Mouse (Mus musculus) small intestine, adult 2 months (tissue): ENCODE measurements around the gene Mrpl34. TPM values are rescaled to one million over a fixed set of nuclear protein-coding genes. Genes with fewer than 3 reads are reported as not detected.

Source experiments
- H3K27ac ChIP-seq: fragments of 200-500 bp; 2 replicates; pipeline ENCODE4 v1.5.1; 2012; ENCODE audit warnings: low read depth, low read length, control low read depth, inconsistent platforms; ENCODE audit not compliant: insufficient read depth
- H3K27me3 ChIP-seq: fragments of 200-500 bp; 2 replicates; pipeline ENCODE4 v1.6.1; 2012; ENCODE audit warnings: mild to moderate bottlenecking, moderate library complexity, low read length, inconsistent platforms; ENCODE audit not compliant: control insufficient read depth, insufficient read depth
- H3K36me3 ChIP-seq: fragments of 200-500 bp; 2 replicates; pipeline ENCODE4 v1.6.1; 2012; ENCODE audit warnings: mild to moderate bottlenecking, low read length, control low read depth, inconsistent platforms; ENCODE audit not compliant: control insufficient read depth, insufficient read depth
- H3K4me1 ChIP-seq: fragments of 200-500 bp; 2 replicates; pipeline ENCODE4 v1.6.1; 2012; ENCODE audit warnings: low read length, inconsistent platforms, mixed read lengths; ENCODE audit not compliant: control insufficient read depth, insufficient read depth, insufficient read length
- H3K4me3 ChIP-seq: fragments of 200-500 bp; 2 replicates; pipeline ENCODE4 v1.5.1; 2012; ENCODE audit warnings: low read depth, mild to moderate bottlenecking, control low read depth, inconsistent platforms, low read length, moderate library complexity
- CTCF ChIP-seq: fragments of 200-500 bp; IDR thresholded peaks from 2 replicates; pipeline ENCODE4 v1.5.1; 2012; ENCODE audit warnings: low read depth, mild to moderate bottlenecking, control low read depth, inconsistent platforms, low read length, moderate library complexity, mixed read lengths; ENCODE audit not compliant: insufficient replicate concordance, insufficient read length; ENCODE audit errors: extremely low read depth
- POLR2A ChIP-seq: fragments of 200-500 bp; IDR thresholded peaks from 2 replicates; pipeline ENCODE4 v1.6.1; 2012; ENCODE audit warnings: low read depth, mild to moderate bottlenecking, control low read depth, inconsistent platforms, low read length, moderate library complexity
- WGBS: fragments of 180-500 bp; shearing (Covaris S2); methylation state at CpG from one replicate; pipeline ENCODE4 v1.1.7; 2018; 5-methylcytosine and 5-hydroxymethylcytosine counted together
- polyA plus RNA-seq: library from polyadenylated mRNA; depleted of rRNA; stranded (reverse); fragments of >200 nt; gene quantifications from 2 replicates; pipeline ENCODE4 v1.2.3, GENCODE M21; 2012

Gene Mrpl34
- polyA plus RNA-seq, 1 experiment, result 170 TPM

DNA sequence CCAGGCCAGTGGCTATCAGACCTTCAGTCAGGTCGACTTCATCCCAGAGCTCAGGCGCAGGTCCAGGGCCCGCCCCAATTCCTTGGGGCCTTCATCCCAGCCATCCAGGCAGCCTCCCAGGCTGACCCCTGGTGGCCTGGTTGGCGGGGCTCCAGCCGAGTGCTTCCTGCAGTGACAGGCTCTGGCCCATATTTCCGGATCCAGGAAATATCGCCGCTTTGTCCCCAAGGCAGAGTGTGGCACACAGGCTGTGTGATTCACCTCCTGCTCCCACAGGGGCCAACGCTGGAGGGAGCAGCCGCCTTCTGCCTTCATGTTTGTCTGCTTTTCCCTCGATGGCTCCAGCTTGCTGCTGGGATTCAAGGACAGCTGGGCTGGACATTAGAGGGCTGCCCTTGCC lies 31.7 kb downstream of the Mrpl34 start:
- TF ChIP-seq POLR2A (no peak), CTCF (no peak)
- H3K27ac ChIP-seq, result peak overlapping the region; percentile 33; the same call in 1 of the 2 replicates
- no peak overlapping the region for H3K4me3 ChIP-seq
- peaks cover 2% of the 10 kb centered on the region for H3K4me1 ChIP-seq
- 58% methylated on average over 11 of the region's 11 CpGs for WGBS
- no peaks in the 10 kb centered on the region for H3K27me3 ChIP-seq
- H3K36me3 ChIP-seq, result peaks cover 12% of the 10 kb centered on the region; the same call in 1 of the 2 replicates

GRCm38 (mm10) chr8:71497077-71497645 lies 32.4 kb downstream of the Mrpl34 start:
- H3K27ac ChIP-seq, result no peak overlapping the region
- TF ChIP-seq POLR2A (no peak), CTCF (no peak)
- 84% methylated on average over 1 of the region's 1 CpGs for WGBS

DNA sequence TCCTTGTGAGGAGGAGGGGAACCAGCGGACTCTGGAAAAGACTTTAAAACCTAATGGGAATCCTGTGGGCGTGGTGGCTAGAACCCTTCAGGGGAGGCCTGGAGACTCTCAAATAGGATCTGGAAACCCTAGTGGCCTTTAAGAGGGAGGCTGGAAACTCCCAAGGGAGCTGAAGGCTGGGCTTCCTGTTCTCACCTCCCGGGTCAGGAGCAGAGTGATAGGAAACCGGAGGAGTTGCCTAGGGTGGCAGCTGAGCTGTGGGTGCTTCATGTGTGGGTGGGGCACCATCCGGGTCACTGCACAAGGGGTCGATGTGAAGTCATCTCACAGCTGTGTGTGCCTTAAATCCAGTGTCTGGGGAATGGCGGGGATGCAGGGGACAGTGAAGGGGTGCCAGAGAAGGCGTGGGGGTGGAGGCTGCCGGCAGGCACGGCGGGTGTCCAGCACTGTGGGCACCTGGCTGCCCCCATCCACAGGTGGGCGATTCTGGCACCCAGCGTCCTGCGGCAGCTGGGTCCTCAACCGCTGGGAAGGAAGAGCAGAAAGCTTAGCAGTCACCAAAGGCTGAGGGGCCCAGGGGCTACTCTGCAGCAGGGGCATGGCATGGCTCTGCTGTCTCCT lies 33.2 kb downstream of the Mrpl34 start:
- Histone ChIP-seq H3K4me1 (no peaks in the 10 kb centered on the region; the same call in 1 of the 2 replicates), H3K27me3 (no peaks in the 10 kb centered on the region), H3K4me3 (no peak overlapping the region), H3K27ac (no peak overlapping the region), H3K36me3 (peaks cover 9% of the 10 kb centered on the region; the same call in 1 of the 2 replicates)
- TF ChIP-seq CTCF (no peak), POLR2A (no peak)
- 33% methylated on average over 15 of the region's 15 CpGs for WGBS

More at GRCm38 (mm10) chr8:71497077-71497645, 32.4 kb downstream of the Mrpl34 start:
- Histone ChIP-seq H3K27me3 (no peaks in the 10 kb centered on the region), H3K4me1 (no peaks in the 10 kb centered on the region; the same call in 1 of the 2 replicates), H3K36me3 (peaks cover 12% of the 10 kb centered on the region; the same call in 1 of the 2 replicates), H3K4me3 (no peak overlapping the region)

- peak overlapping the region; percentile 10; the same call in 1 of the 2 replicates for H3K27ac ChIP-seq
- no peaks in the 10 kb centered on the region for H3K27me3 ChIP-seq
- 41% methylated on average over 16 of the region's 16 CpGs for WGBS
- no peak overlapping the region for H3K4me3 ChIP-seq
- peaks cover 3% of the 10 kb centered on the region; the same call in 1 of the 2 replicates for H3K36me3 ChIP-seq
- no peak for TF ChIP-seq POLR2A
- TF ChIP-seq CTCF, result no peak
- no peaks in the 10 kb centered on the region; the same call in 1 of the 2 replicates for H3K4me1 ChIP-seq
Observed at GRCm38 (mm10) chr8:71498816-71499690, 34.3 kb downstream of the Mrpl34 start.

GRCm38 (mm10) chr8:71504349-71504748 lies 39.6 kb downstream of the Mrpl34 start:
- no peak for TF ChIP-seq POLR2A
- TF ChIP-seq CTCF, result no peak
- peaks cover 11% of the 10 kb centered on the region; the same call in 1 of the 2 replicates for H3K27me3 ChIP-seq
- H3K27ac ChIP-seq, result no peak overlapping the region
- no peak overlapping the region for H3K4me3 ChIP-seq
- H3K36me3 ChIP-seq, result no peaks in the 10 kb centered on the region
- peaks cover 3% of the 10 kb centered on the region for H3K4me1 ChIP-seq
- 96% methylated on average over 4 of the region's 4 CpGs for WGBS

- no peak overlapping the region for H3K4me3 ChIP-seq
- TF ChIP-seq POLR2A (no peak), CTCF (no peak)
- no peaks in the 10 kb centered on the region for H3K36me3 ChIP-seq
- peaks cover 11% of the 10 kb centered on the region; the same call in 1 of the 2 replicates for H3K27me3 ChIP-seq
- peaks cover 3% of the 10 kb centered on the region for H3K4me1 ChIP-seq
- H3K27ac ChIP-seq, result no peak overlapping the region
- 83% methylated on average over 4 of the region's 4 CpGs for WGBS
Observed at GRCm38 (mm10) chr8:71505326-71505725, 40.6 kb downstream of the Mrpl34 start.
